Mouse (Mus musculus) heart, adult 2 months (tissue): ENCODE data around the gene Tsc22d4.

Source experiments
- CTCF ChIP-seq: fragments of 200-600 bp; IDR thresholded peaks from 2 replicates; pipeline ENCODE4 v1.8.1; 2022; ENCODE audit warnings: antibody characterized with exemption, mild to moderate bottlenecking, moderate library complexity
- EP300 ChIP-seq: fragments of 200-500 bp; IDR thresholded peaks from 2 replicates; pipeline ENCODE4 v1.6.1; 2011; ENCODE audit warnings: low read depth, low read length, control low read depth; ENCODE audit not compliant: insufficient read depth
- POLR2A ChIP-seq: fragments of 200-500 bp; IDR thresholded peaks from 2 replicates; pipeline ENCODE4 v1.6.1; 2011; ENCODE audit warnings: mild to moderate bottlenecking, low read depth, low read length, control low read depth; ENCODE audit not compliant: insufficient read depth

DNA sequence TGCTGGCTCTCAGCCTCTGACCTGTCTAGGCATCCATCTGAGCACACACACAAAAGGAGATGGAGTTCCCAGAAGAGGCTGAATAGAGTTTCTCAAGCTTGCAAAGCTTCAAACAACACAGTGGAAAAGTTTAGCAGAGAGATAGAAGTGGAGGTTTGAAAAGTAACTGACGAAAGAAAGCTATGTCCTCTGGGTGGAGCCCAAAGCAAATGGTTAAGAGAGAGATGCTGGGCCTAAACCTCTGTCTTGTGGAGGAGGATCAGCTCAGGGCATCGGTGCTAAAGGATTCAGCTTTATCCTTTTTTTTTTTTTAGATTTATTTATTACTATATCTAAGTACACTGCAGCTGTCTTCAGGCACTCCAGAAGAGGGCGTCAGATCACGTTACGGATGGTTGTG is 62.8 kb downstream of the Tsc22d4 start:
- no peak for TF ChIP-seq CTCF
- no peak for TF ChIP-seq POLR2A
- no peak for TF ChIP-seq EP300
